Mouse (Mus musculus): ENCODE results near the gene Klhdc2. TPM values are rescaled to one million over a fixed set of nuclear protein-coding genes. Genes with fewer than 3 reads are reported as not detected.

Klhdc2 gene
- polyA plus RNA-seq, 1 experiment from 2014 or later: 207 TPM

- Histone ChIP-seq H3K9me3 (ENCODE audit: control insufficient read depth, low read length) (no peaks in the 10 kb centered on the region), H3K27me3 (ENCODE audit: control insufficient read depth, insufficient read depth, low read length) (no peaks in the 10 kb centered on the region), H3K9ac (ENCODE audit: low read length) (no peak overlapping the region), H3K36me3 (ENCODE audit: control insufficient read depth, insufficient read depth, low read length) (no peaks in the 10 kb centered on the region), H3K27ac (replicated peaks; ENCODE audit: low read depth, low read length) (no peak overlapping the region), H3K4me3 (ENCODE audit: low read depth, low read length) (no peak overlapping the region), H3K4me1 (ENCODE audit: control insufficient read depth, insufficient read depth, low read length) (no peaks in the 10 kb centered on the region), H3K4me2 (ENCODE audit: low read depth, severe bottlenecking) (no peak overlapping the region)
- ATAC-seq (ENCODE audit: insufficient number of reproducible peaks, low FRiP score, low TSS enrichment, low read depth) (no peak), DNase-seq (ENCODE audit: low spot score) (no peak)
- WGBS: 65% methylated on average over 2 of the region's 2 CpGs
Measured at GRCm38 (mm10) chr12:69268956-69269355, 27.5 kb upstream of the Klhdc2 start.

DNA sequence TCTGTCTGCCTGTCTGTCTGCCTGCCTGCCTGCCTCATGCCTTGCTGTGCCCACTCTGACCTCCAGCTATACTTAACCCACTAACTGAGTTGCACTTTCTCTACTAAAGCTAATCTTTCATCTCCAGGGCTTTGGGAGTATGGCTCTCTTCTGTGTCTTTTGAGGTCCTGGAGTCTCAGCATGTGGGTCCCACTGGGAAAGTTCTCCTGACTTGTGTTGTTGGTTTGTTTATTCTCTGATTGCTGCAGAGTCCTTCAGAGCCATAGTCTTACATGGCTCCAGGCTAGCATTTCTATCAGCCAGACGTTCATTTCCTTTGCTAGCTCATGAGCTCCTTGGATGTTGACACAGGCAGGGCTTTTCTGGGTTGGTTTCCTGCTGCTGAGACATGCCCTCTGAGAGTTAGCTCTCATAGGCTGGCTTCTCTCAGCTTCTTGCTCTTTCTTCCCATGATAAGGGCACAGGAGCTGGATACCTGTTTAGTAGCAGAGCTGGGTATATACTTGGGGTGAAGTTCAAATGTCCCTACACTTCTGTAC is 16.5 kb upstream of the Klhdc2 start:
- ATAC-seq (ENCODE audit: insufficient number of reproducible peaks, low FRiP score, low TSS enrichment, low read depth) (no peak), DNase-seq (ENCODE audit: low spot score) (no peak)
- Histone ChIP-seq H3K9ac (ENCODE audit: low read length) (no peak overlapping the region), H3K4me2 (ENCODE audit: low read depth, severe bottlenecking) (no peak overlapping the region), H3K4me3 (ENCODE audit: low read depth, low read length) (no peak overlapping the region), H3K27me3 (ENCODE audit: control insufficient read depth, insufficient read depth, low read length) (no peaks in the 10 kb centered on the region), H3K27ac (replicated peaks; ENCODE audit: low read depth, low read length) (no peak overlapping the region), H3K36me3 (ENCODE audit: control insufficient read depth, insufficient read depth, low read length) (no peaks in the 10 kb centered on the region), H3K4me1 (ENCODE audit: control insufficient read depth, insufficient read depth, low read length) (no peaks in the 10 kb centered on the region), H3K9me3 (ENCODE audit: control insufficient read depth, low read length) (no peaks in the 10 kb centered on the region)
- 57% methylated on average over 1 of the region's 1 CpGs for WGBS

- H3K9me3 ChIP-seq (ENCODE audit: control insufficient read depth, low read length): no peaks in the 10 kb centered on the region
- no peaks in the 10 kb centered on the region for H3K4me1 ChIP-seq (ENCODE audit: control insufficient read depth, insufficient read depth, low read length)
- 90% methylated on average over 3 of the region's 3 CpGs for WGBS
- H3K4me3 ChIP-seq (ENCODE audit: low read depth, low read length): no peak overlapping the region
- no peaks in the 10 kb centered on the region for H3K36me3 ChIP-seq (ENCODE audit: control insufficient read depth, insufficient read depth, low read length)
- no peak overlapping the region for H3K4me2 ChIP-seq (ENCODE audit: low read depth, severe bottlenecking)
- DNase-seq (ENCODE audit: low spot score) (no peak), ATAC-seq (ENCODE audit: insufficient number of reproducible peaks, low FRiP score, low TSS enrichment, low read depth) (no peak)
- no peak overlapping the region for H3K27ac ChIP-seq (replicated peaks; ENCODE audit: low read depth, low read length)
- no peaks in the 10 kb centered on the region for H3K27me3 ChIP-seq (ENCODE audit: control insufficient read depth, insufficient read depth, low read length)
- no peak overlapping the region for H3K9ac ChIP-seq (ENCODE audit: low read length)
Measured at GRCm38 (mm10) chr12:69280915-69281314, 15.6 kb upstream of the Klhdc2 start.

DNA sequence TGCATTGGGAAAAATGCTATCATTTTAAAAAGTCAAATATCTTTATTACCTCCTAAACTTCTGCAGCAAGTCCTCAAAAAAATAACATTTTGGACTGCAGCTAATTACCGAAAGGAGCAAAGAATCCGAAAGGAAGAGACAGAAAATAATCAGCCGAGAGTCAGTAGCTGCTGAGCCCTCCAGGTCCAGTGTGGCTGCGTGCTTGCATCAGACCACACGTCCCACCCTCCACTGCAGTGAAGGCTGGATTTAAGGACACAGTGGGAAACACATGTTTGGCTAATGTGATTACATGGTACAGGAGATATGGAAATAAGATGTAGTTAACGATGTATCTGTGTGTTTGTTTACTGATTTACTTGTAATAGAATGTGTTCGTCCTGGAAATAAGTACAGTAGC is 13.3 kb upstream of the Klhdc2 start:
- no peaks in the 10 kb centered on the region for H3K9me3 ChIP-seq (ENCODE audit: control insufficient read depth, low read length)
- no peak overlapping the region for H3K4me3 ChIP-seq (ENCODE audit: low read depth, low read length)
- no peaks in the 10 kb centered on the region for H3K27me3 ChIP-seq (ENCODE audit: control insufficient read depth, insufficient read depth, low read length)
- WGBS: 87% methylated on average over 7 of the region's 7 CpGs
- H3K9ac ChIP-seq (ENCODE audit: low read length): no peak overlapping the region
- no peaks in the 10 kb centered on the region for H3K36me3 ChIP-seq (ENCODE audit: control insufficient read depth, insufficient read depth, low read length)
- no peak overlapping the region for H3K4me2 ChIP-seq (ENCODE audit: low read depth, severe bottlenecking)
- DNase-seq (ENCODE audit: low spot score): no peak
- no peaks in the 10 kb centered on the region for H3K4me1 ChIP-seq (ENCODE audit: control insufficient read depth, insufficient read depth, low read length)
- H3K27ac ChIP-seq (replicated peaks; ENCODE audit: low read depth, low read length): no peak overlapping the region
- no peak for ATAC-seq (ENCODE audit: insufficient number of reproducible peaks, low FRiP score, low TSS enrichment, low read depth)

DNA sequence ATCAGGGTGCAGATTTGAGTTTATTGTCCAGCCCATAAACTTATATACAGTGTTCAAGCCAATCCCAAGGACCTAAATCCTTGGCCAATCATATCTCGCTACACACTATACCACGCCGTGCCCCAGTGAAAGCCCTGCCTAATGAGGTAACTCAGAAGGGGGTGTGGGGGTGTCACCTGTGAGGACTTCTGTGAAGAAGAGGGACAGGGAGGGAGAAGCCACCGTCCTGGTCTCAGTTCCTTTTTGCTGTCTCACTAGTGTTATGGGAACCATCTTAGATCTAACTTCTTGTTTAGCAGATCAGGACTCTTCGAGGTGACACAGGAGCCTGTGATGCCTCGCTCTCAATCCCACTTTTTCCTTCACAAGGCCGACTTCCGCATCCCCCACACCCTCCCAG is 8.9 kb upstream of the Klhdc2 start:
- Histone ChIP-seq H3K9me3 (ENCODE audit: control insufficient read depth, low read length) (no peaks in the 10 kb centered on the region), H3K36me3 (ENCODE audit: control insufficient read depth, insufficient read depth, low read length) (no peaks in the 10 kb centered on the region), H3K4me1 (ENCODE audit: control insufficient read depth, insufficient read depth, low read length) (no peaks in the 10 kb centered on the region), H3K27me3 (ENCODE audit: control insufficient read depth, insufficient read depth, low read length) (no peaks in the 10 kb centered on the region), H3K9ac (ENCODE audit: low read length) (no peak overlapping the region), H3K4me3 (ENCODE audit: low read depth, low read length) (no peak overlapping the region), H3K4me2 (ENCODE audit: low read depth, severe bottlenecking) (no peak overlapping the region), H3K27ac (replicated peaks; ENCODE audit: low read depth, low read length) (no peak overlapping the region)
- DNase-seq (ENCODE audit: low spot score) (no peak), ATAC-seq (ENCODE audit: insufficient number of reproducible peaks, low FRiP score, low TSS enrichment, low read depth) (no peak)
- 81% methylated on average over 8 of the region's 8 CpGs for WGBS

- no peaks in the 10 kb centered on the region for H3K4me1 ChIP-seq (ENCODE audit: control insufficient read depth, insufficient read depth, low read length)
- H3K27me3 ChIP-seq (ENCODE audit: control insufficient read depth, insufficient read depth, low read length): no peaks in the 10 kb centered on the region
- H3K4me2 ChIP-seq (ENCODE audit: low read depth, severe bottlenecking): no peak overlapping the region
- no peak overlapping the region for H3K4me3 ChIP-seq (ENCODE audit: low read depth, low read length)
- H3K9me3 ChIP-seq (ENCODE audit: control insufficient read depth, low read length): no peaks in the 10 kb centered on the region
- H3K9ac ChIP-seq (ENCODE audit: low read length): no peak overlapping the region
- whole genome bisulfite sequencing: 85% methylated on average over 9 of the region's 9 CpGs
- DNase-seq (ENCODE audit: low spot score) (no peak), ATAC-seq (ENCODE audit: insufficient number of reproducible peaks, low FRiP score, low TSS enrichment, low read depth) (no peak)
- no peaks in the 10 kb centered on the region for H3K36me3 ChIP-seq (ENCODE audit: control insufficient read depth, insufficient read depth, low read length)
- H3K27ac ChIP-seq (replicated peaks; ENCODE audit: low read depth, low read length): no peak overlapping the region
Measured at GRCm38 (mm10) chr12:69288699-69289098, 7.8 kb upstream of the Klhdc2 start.

DNA sequence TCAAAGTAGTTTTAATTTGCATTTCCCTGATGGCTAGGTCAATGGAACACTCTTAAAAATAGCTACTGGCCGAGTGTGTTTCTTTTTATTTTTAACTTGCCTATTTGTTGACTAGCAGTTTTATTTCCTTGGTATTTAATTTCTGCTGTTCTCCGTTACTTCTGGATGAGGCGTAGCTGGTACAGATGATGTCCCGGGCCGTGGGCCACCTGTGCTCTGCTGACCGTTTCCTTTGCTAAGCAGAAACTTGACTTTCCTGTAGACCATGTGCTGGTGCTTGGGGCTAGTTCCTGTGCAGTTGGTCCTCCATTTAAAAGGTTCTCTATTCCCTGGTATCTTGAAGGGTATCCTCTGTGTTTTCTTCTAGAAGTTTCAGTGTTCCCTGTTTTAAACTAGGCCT is 4.1 kb upstream of the Klhdc2 start:
- Histone ChIP-seq H3K27ac (replicated peaks; ENCODE audit: low read depth, low read length) (no peak overlapping the region), H3K4me1 (ENCODE audit: control insufficient read depth, insufficient read depth, low read length) (no peaks in the 10 kb centered on the region; the same call in 1 of the 2 replicates), H3K27me3 (ENCODE audit: control insufficient read depth, insufficient read depth, low read length) (no peaks in the 10 kb centered on the region), H3K9ac (ENCODE audit: low read length) (no peak overlapping the region), H3K4me3 (ENCODE audit: low read depth, low read length) (no peak overlapping the region), H3K36me3 (ENCODE audit: control insufficient read depth, insufficient read depth, low read length) (no peaks in the 10 kb centered on the region; the same call in 1 of the 2 replicates), H3K9me3 (ENCODE audit: control insufficient read depth, low read length) (no peaks in the 10 kb centered on the region), H3K4me2 (ENCODE audit: low read depth, severe bottlenecking) (no peak overlapping the region)
- no peak for DNase-seq (ENCODE audit: low spot score)
- no peak for ATAC-seq (ENCODE audit: insufficient number of reproducible peaks, low FRiP score, low TSS enrichment, low read depth)
- 94% methylated on average over 6 of the region's 6 CpGs for WGBS

DNA sequence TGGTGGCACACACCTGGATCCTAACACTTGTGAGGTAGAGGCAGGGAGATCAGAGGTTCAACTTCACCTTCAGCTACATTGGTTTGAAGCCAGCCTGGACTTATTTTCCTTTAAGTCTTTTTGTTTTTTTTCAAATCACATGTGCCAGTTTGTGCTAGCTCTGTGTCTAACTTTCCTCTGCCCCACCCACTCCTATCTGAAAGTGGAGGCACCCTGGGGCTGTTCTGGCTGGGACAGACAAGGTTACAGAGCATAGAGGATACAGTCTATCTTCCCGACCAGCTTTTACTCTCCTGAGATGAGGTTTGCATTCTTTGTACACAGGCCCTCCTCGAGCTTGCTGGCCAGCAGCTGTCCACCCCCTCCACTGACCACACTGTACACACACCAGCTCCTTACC is 2.7 kb upstream of the Klhdc2 start:
- no peaks in the 10 kb centered on the region for H3K27me3 ChIP-seq (ENCODE audit: control insufficient read depth, insufficient read depth, low read length)
- no peak overlapping the region for H3K9ac ChIP-seq (ENCODE audit: low read length)
- no peaks in the 10 kb centered on the region for H3K9me3 ChIP-seq (ENCODE audit: control insufficient read depth, low read length)
- no peak for ATAC-seq (ENCODE audit: insufficient number of reproducible peaks, low FRiP score, low TSS enrichment, low read depth)
- WGBS: 57% methylated on average over 2 of the region's 2 CpGs
- no peaks in the 10 kb centered on the region; the same call in 1 of the 2 replicates for H3K36me3 ChIP-seq (ENCODE audit: control insufficient read depth, insufficient read depth, low read length)
- H3K4me3 ChIP-seq (ENCODE audit: low read depth, low read length): no peak overlapping the region
- no peak for DNase-seq (ENCODE audit: low spot score)
- H3K4me1 ChIP-seq (ENCODE audit: control insufficient read depth, insufficient read depth, low read length): no peaks in the 10 kb centered on the region; the same call in 1 of the 2 replicates
- H3K27ac ChIP-seq (replicated peaks; ENCODE audit: low read depth, low read length): no peak overlapping the region
- no peak overlapping the region for H3K4me2 ChIP-seq (ENCODE audit: low read depth, severe bottlenecking)

DNA sequence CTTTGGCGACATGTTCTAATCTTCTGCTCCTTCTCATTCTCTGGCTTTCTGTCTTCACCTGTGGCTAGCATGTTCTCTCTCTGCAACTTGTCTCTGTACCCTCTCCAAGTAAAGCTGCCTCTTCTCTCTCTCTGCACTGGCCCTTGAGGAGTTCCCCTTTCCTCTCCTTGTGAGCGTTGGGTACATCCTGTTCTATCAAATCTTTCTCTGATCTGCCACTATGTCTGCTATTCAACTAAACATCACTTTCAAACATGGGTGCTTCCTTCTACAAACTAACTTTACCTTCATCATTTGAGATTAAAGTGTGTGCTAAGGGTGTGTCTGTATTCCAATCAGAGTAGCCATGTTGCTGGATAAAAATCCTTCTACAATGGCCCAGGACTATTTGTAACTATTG is 1.5 kb upstream of the Klhdc2 start:
- Histone ChIP-seq H3K4me1 (ENCODE audit: control insufficient read depth, insufficient read depth, low read length) (peaks cover 6% of the 10 kb centered on the region), H3K36me3 (ENCODE audit: control insufficient read depth, insufficient read depth, low read length) (no peaks in the 10 kb centered on the region; the same call in 1 of the 2 replicates), H3K4me2 (ENCODE audit: low read depth, severe bottlenecking) (no peak overlapping the region), H3K9me3 (ENCODE audit: control insufficient read depth, low read length) (no peaks in the 10 kb centered on the region), H3K27me3 (ENCODE audit: control insufficient read depth, insufficient read depth, low read length) (no peaks in the 10 kb centered on the region), H3K4me3 (ENCODE audit: low read depth, low read length) (no peak overlapping the region), H3K9ac (ENCODE audit: low read length) (no peak overlapping the region), H3K27ac (replicated peaks; ENCODE audit: low read depth, low read length) (no peak overlapping the region)
- ATAC-seq (ENCODE audit: insufficient number of reproducible peaks, low FRiP score, low TSS enrichment, low read depth): no peak
- no peak for DNase-seq (ENCODE audit: low spot score)
- 74% methylated on average over 2 of the region's 2 CpGs for WGBS

Data from limb, embryonic 11.5 days (tissue).